Mouse (Mus musculus): ENCODE data around the gene Enox1.

- TF ChIP-seq CTCF (IDR thresholded peaks at IDR 0.05; ENCODE audit: low read depth) (no peak), EP300 (IDR thresholded peaks at IDR 0.05; ENCODE audit: low read depth) (no peak)
Measured at GRCm38 (mm10) chr14:77297039-77297438, 140.5 kb downstream of the Enox1 start.
